Mouse (Mus musculus) intestine, postnatal 0 days (tissue): ENCODE results near the gene Trim13. TPM values are rescaled to one million over a fixed set of nuclear protein-coding genes. Genes with fewer than 3 reads are reported as not detected.

ENCODE experiments used
- ATAC-seq: fragments of 200-750 bp; cut with Nextera tagmentation; 2 replicates; pipeline ENCODE4 v1.8.0; 2017; ENCODE audit warnings: mild to moderate bottlenecking, moderate TSS enrichment, moderate library complexity
- H3K27ac ChIP-seq: fragments of 300-500 bp; sonication (generic); 2 replicates; pipeline ENCODE4 v1.5.1; 2014; ENCODE audit warnings: mild to moderate bottlenecking, low read depth, low read length, moderate library complexity
- H3K27me3 ChIP-seq: fragments of 300-500 bp; sonication (generic); replicated peaks from 2 replicates; pipeline ENCODE4 v1.6.1; 2014; ENCODE audit warnings: low read length, mixed read lengths; ENCODE audit not compliant: control insufficient read depth, insufficient read depth
- H3K36me3 ChIP-seq: fragments of 300-500 bp; sonication (generic); 2 replicates; pipeline ENCODE4 v1.6.1; 2014; ENCODE audit warnings: mild to moderate bottlenecking, moderate library complexity; ENCODE audit not compliant: control insufficient read depth, insufficient read depth
- H3K4me1 ChIP-seq: fragments of 300-500 bp; sonication (generic); replicated peaks from 2 replicates; pipeline ENCODE4 v1.6.1; 2014; ENCODE audit warnings: antibody characterized with exemption, low read length, mixed read lengths; ENCODE audit not compliant: control insufficient read depth, insufficient read depth
- H3K4me2 ChIP-seq: fragments of 300-500 bp; sonication (generic); replicated peaks from 2 replicates; pipeline ENCODE4 v1.6.1; 2014; ENCODE audit warnings: low read depth, mild to moderate bottlenecking, moderate library complexity
- H3K4me3 ChIP-seq: fragments of 300-500 bp; sonication (generic); 2 replicates; pipeline ENCODE4 v1.5.1; 2014; ENCODE audit warnings: low read depth, low read length
- H3K9ac ChIP-seq: fragments of 300-500 bp; sonication (generic); 2 replicates; pipeline ENCODE4 v1.6.1; 2014; ENCODE audit warnings: mild to moderate bottlenecking, low read depth, low read length
- H3K9me3 ChIP-seq: fragments of 300-500 bp; sonication (generic); 2 replicates; pipeline ENCODE4 v1.6.1; 2016; ENCODE audit warnings: mixed run types; ENCODE audit not compliant: control insufficient read depth
- CTCF ChIP-seq: sonication (generic); IDR thresholded peaks from 2 replicates; pipeline ENCODE4 v1.5.1; 2016; ENCODE audit warnings: low read depth, mild to moderate bottlenecking, control low read depth, antibody characterized with exemption, moderate library complexity
- WGBS: fragments of 180-500 bp; shearing (Covaris S2); extraction: QIAGEN DNeasy Blood & Tissue Kit; methylation state at CpG from one replicate; pipeline ENCODE4 v1.1.7; 2014; 5-methylcytosine and 5-hydroxymethylcytosine counted together
- polyA plus RNA-seq: library from polyadenylated mRNA; unstranded; fragments of >200 nt; fragmentation: Nextera tagmentation; extraction: Ambion mirVana; gene quantifications from 2 replicates; pipeline ENCODE4 v1.2.1, GENCODE M21; 2015

The Trim13 gene
- polyA plus RNA-seq, 1 experiment from 2014 or later = 7.9 TPM

GRCm38 (mm10) chr14:61569344-61569743 is 28.7 kb upstream of the Trim13 start:
- WGBS = 59% methylated on average over 2 of the region's 2 CpGs
- Histone ChIP-seq H3K36me3 (no peaks in the 10 kb centered on the region), H3K9me3 (no peaks in the 10 kb centered on the region), H3K9ac (no peak overlapping the region), H3K4me1 (no peaks in the 10 kb centered on the region), H3K4me2 (no peak overlapping the region), H3K27ac (no peak overlapping the region), H3K27me3 (no peaks in the 10 kb centered on the region), H3K4me3 (no peak overlapping the region)
- ATAC-seq = no peak
- no peak for TF ChIP-seq CTCF

- Histone ChIP-seq H3K4me2 (peak overlapping the region; percentile 58), H3K9ac (no peak overlapping the region), H3K36me3 (no peaks in the 10 kb centered on the region), H3K27me3 (no peaks in the 10 kb centered on the region), H3K4me3 (no peak overlapping the region), H3K9me3 (no peaks in the 10 kb centered on the region), H3K27ac (no peak overlapping the region), H3K4me1 (no peaks in the 10 kb centered on the region)
- WGBS = 11% methylated on average over 4 of the region's 4 CpGs
- peak; percentile 95 for TF ChIP-seq CTCF
- 0 out of 2 replicates have a peak, but pooled peaks have one; percentile 3 for ATAC-seq
These were observed 26.7 kb upstream of the Trim13 start for GRCm38 (mm10) chr14:61571366-61571765.

- 39% methylated on average over 2 of the region's 2 CpGs for WGBS
- no peak for TF ChIP-seq CTCF
- Histone ChIP-seq H3K9ac (no peak overlapping the region), H3K4me1 (no peaks in the 10 kb centered on the region), H3K4me3 (no peak overlapping the region), H3K27ac (no peak overlapping the region), H3K4me2 (peak overlapping the region; percentile 58), H3K9me3 (no peaks in the 10 kb centered on the region), H3K36me3 (no peaks in the 10 kb centered on the region), H3K27me3 (no peaks in the 10 kb centered on the region)
- ATAC-seq = peak; percentile 88
These were observed 25.9 kb upstream of the Trim13 start for GRCm38 (mm10) chr14:61572131-61572530.

- H3K36me3 ChIP-seq = no peaks in the 10 kb centered on the region
- H3K4me3 ChIP-seq = no peak overlapping the region
- no peaks in the 10 kb centered on the region for H3K9me3 ChIP-seq
- no peak overlapping the region for H3K9ac ChIP-seq
- no peaks in the 10 kb centered on the region for H3K27me3 ChIP-seq
- 90% methylated on average over 10 of the region's 10 CpGs for WGBS
- no peak overlapping the region for H3K4me2 ChIP-seq
- no peak for TF ChIP-seq CTCF
- ATAC-seq = no peak
- no peak overlapping the region for H3K27ac ChIP-seq
- no peaks in the 10 kb centered on the region for H3K4me1 ChIP-seq
These were observed 23.0 kb upstream of the Trim13 start for GRCm38 (mm10) chr14:61575066-61575465.

GRCm38 (mm10) chr14:61575941-61576340 is 22.1 kb upstream of the Trim13 start:
- no peaks in the 10 kb centered on the region for H3K9me3 ChIP-seq
- H3K4me3 ChIP-seq = no peak overlapping the region
- no peak for ATAC-seq
- H3K4me2 ChIP-seq = no peak overlapping the region
- WGBS = 89% methylated on average over 8 of the region's 8 CpGs
- no peaks in the 10 kb centered on the region for H3K4me1 ChIP-seq
- no peak for TF ChIP-seq CTCF
- H3K27ac ChIP-seq = no peak overlapping the region
- H3K27me3 ChIP-seq = no peaks in the 10 kb centered on the region
- H3K9ac ChIP-seq = no peak overlapping the region
- H3K36me3 ChIP-seq = no peaks in the 10 kb centered on the region

- Histone ChIP-seq H3K27me3 (no peaks in the 10 kb centered on the region), H3K4me1 (no peaks in the 10 kb centered on the region), H3K4me3 (no peak overlapping the region), H3K27ac (no peak overlapping the region), H3K9ac (no peak overlapping the region), H3K36me3 (no peaks in the 10 kb centered on the region), H3K4me2 (no peak overlapping the region), H3K9me3 (no peaks in the 10 kb centered on the region)
- ATAC-seq = no peak
- no peak for TF ChIP-seq CTCF
- WGBS = 66% methylated on average over 4 of the region's 4 CpGs
These were observed 8.6 kb upstream of the Trim13 start for GRCm38 (mm10) chr14:61589288-61590065.
